ENCODE assay signal across 8 mouse cellular contexts in the genomic region with DNA sequence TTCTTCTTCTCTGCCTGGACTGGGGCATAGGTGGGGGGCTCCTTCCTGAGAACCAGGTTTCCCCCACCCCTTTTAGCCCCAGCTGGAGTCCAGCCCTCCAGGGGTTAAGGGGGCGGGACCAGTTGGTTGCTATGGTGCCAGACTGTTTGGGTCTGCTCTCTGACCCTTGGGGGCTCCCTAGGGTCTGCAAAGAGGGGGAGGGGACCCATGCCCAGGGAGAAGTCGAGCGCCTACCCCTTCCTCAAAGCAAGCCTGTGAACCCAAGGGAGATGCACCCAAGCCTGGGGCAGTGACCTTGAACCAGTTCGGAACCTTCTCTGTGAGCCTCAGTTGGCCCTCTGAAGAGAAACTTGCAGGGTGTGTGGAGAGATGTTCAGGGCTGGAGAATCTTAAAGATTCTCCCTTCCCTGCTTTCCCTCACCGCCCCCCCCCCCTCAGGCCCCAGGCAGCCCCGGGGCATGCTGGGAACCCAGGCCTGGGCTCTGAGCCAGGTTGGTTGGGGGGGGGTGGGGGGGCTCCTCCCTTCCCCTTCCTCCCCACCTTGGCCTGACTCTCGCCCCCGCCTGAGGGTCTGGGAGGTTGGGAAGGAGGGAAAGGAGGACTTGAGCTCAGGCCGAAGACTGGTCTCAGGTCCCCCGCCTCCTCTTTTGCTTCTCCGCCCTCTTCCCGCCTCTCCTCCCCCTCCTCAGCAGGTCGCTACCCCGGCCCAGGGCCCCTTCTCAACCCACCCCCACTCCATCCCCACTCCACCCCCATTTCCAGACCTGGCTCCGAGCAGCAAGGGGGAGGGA. TPM values are rescaled to one million over a fixed set of nuclear protein-coding genes. Genes with fewer than 3 reads are reported as not detected.
DNase-seq lines count a peak whose midpoint lies in the region; ATAC-seq and TF ChIP-seq lines count a peak whose summit lies in the region.

No protein-coding gene starts in this region.

- H3K4me2 ChIP-seq in hindbrain, embryonic 15.5 days: peak overlapping the region; percentile 86
- H3K4me2 ChIP-seq in limb, embryonic 12.5 days: peak overlapping the region; percentile 91
- peak overlapping the region; percentile 89 for H3K4me2 ChIP-seq in midbrain, postnatal 0 days (ENCODE audit: low read depth, low read length, poor library complexity, severe bottlenecking)

- WGBS in hindbrain, embryonic 15.5 days: 0% methylated on average over 7 of the region's 15 CpGs
- 0% methylated on average over 5 of the region's 15 CpGs for WGBS in limb, embryonic 12.5 days
- WGBS in midbrain, postnatal 0 days: 0% methylated on average over 10 of the region's 15 CpGs

- H3K9me3 ChIP-seq in hindbrain, embryonic 15.5 days: no peaks in the 10 kb centered on the region
- no peaks in the 10 kb centered on the region for H3K9me3 ChIP-seq in limb, embryonic 12.5 days
- no peaks in the 10 kb centered on the region for H3K9me3 ChIP-seq in midbrain, postnatal 0 days (ENCODE audit: low read length)

- peak overlapping the region; percentile 99 for H3K9ac ChIP-seq in hindbrain, embryonic 15.5 days
- H3K9ac ChIP-seq in limb, embryonic 12.5 days (replicated peaks): peak overlapping the region; percentile 91
- H3K9ac ChIP-seq in midbrain, postnatal 0 days (replicated peaks; ENCODE audit: low read length, poor library complexity, severe bottlenecking): peak overlapping the region; percentile 98

- peak overlapping the region; percentile 99 for H3K27ac ChIP-seq in left cerebral cortex, adult 2 months
- H3K27ac ChIP-seq in gastrocnemius, adult 2 months: peak overlapping the region; percentile 96
- H3K27ac ChIP-seq in hindbrain, embryonic 15.5 days (replicated peaks): peak overlapping the region; percentile 100
- H3K27ac ChIP-seq in limb, embryonic 12.5 days: peak overlapping the region; percentile 100
- H3K27ac ChIP-seq in midbrain, postnatal 0 days (ENCODE audit: low read depth, low read length): peak overlapping the region; percentile 100

- peaks cover 45% of the 10 kb centered on the region for H3K4me1 ChIP-seq in hindbrain, embryonic 15.5 days (replicated peaks)
- peaks cover 35% of the 10 kb centered on the region for H3K4me1 ChIP-seq in limb, embryonic 12.5 days (replicated peaks)
- peaks cover 18% of the 10 kb centered on the region; the same call in 1 of the 2 replicates for H3K4me1 ChIP-seq in midbrain, postnatal 0 days (ENCODE audit: insufficient read depth, low read length)

- H3K36me3 ChIP-seq in hindbrain, embryonic 15.5 days: peaks cover 4% of the 10 kb centered on the region; the same call in 1 of the 2 replicates
- H3K36me3 ChIP-seq in limb, embryonic 12.5 days: peaks cover 32% of the 10 kb centered on the region
- 0 out of 2 replicates have a peak, but pooled peaks cover under 1% of the 10 kb centered on the region for H3K36me3 ChIP-seq in midbrain, postnatal 0 days (ENCODE audit: insufficient read depth, low read length)

- no peak for TF ChIP-seq CTCF in left cerebral cortex, adult 2 months (IDR thresholded peaks at IDR 0.05)
- TF ChIP-seq CTCF in gastrocnemius, adult 2 months (IDR thresholded peaks at IDR 0.05): no peak
- TF ChIP-seq CTCF in midbrain, postnatal 0 days (IDR thresholded peaks at IDR 0.05): no peak

- DNase-seq in left cerebral cortex, adult 2 months (ENCODE audit: extremely low spot score in 1 of 2, low spot score in 2 of 2): peak; percentile 42 to 44
- DNase-seq in left cerebral cortex, adult 11 months (ENCODE audit: low spot score): no peak
- peak; percentile 69 to 74 for DNase-seq in cerebellum, postnatal 14 days
- peak; percentile 65 for DNase-seq in gastrocnemius, adult 2 months
- DNase-seq in midbrain, postnatal 0 days (ENCODE audit: low spot score): peak; percentile 78
- DNase-seq in testis, postnatal 10 days (ENCODE audit: low spot score): peak; percentile 80

- intact Hi-C loops in left cerebral cortex, adult 2 months (cut with DNase I): loop anchor here (1.0 to 10.0 kb wide), 4 partner anchors 10 to 454 kb away; partner anchors contain the start of gene Riok2
- intact Hi-C loops in gastrocnemius, adult 2 months (cut with DNase I): loop anchor here (5.0 kb wide), 1 partner anchor 41 kb away; no protein-coding TSS in a partner anchor

- no peaks in the 10 kb centered on the region for H3K27me3 ChIP-seq in hindbrain, embryonic 15.5 days
- H3K27me3 ChIP-seq in limb, embryonic 12.5 days: no peaks in the 10 kb centered on the region
- no peaks in the 10 kb centered on the region for H3K27me3 ChIP-seq in midbrain, postnatal 0 days (ENCODE audit: insufficient read depth, low read length)

- H3K4me3 ChIP-seq in left cerebral cortex, adult 2 months: peak overlapping the region; percentile 89
- H3K4me3 ChIP-seq in gastrocnemius, adult 2 months: peak overlapping the region; percentile 94
- H3K4me3 ChIP-seq in hindbrain, embryonic 15.5 days: peak overlapping the region; percentile 97
- H3K4me3 ChIP-seq in limb, embryonic 12.5 days (replicated peaks): peak overlapping the region; percentile 80
- peak overlapping the region; percentile 90 for H3K4me3 ChIP-seq in midbrain, postnatal 0 days (ENCODE audit: low read depth, low read length)

- ATAC-seq in hindbrain, embryonic 15.5 days (ENCODE audit: low FRiP score, low read depth): peak; percentile 23
- ATAC-seq in limb, embryonic 12.5 days (ENCODE audit: insufficient number of reproducible peaks, insufficient read depth, low FRiP score, low TSS enrichment, low read depth): peak; percentile 71
- peak; percentile 35 for ATAC-seq in midbrain, postnatal 0 days (ENCODE audit: low FRiP score)

RNA-seq across cellular contexts. Expression of gene Spaca6, which starts 1.4 kb away (rescaled TPM):
- 100 to 1,000 TPM; 107 to 114 TPM for total RNA-seq in left cerebral cortex, adult 2 months (2021)
- total RNA-seq in gastrocnemius, adult 2 months (2021): 1 to 10 TPM; 8.4 to 8.9 TPM
- polyA plus RNA-seq in hindbrain, embryonic 15.5 days (2015; fragmentation: Nextera tagmentation; extraction: Ambion mirVana): 25.5 and 28.3 TPM in 2 replicates
- polyA plus RNA-seq in limb, embryonic 12.5 days (2016; fragmentation: Nextera tagmentation; extraction: Ambion mirVana): 62.7 and 62.8 TPM in 2 replicates
- 17.4 and 34.0 TPM in 2 replicates for total RNA-seq in midbrain, postnatal 0 days (2014; rRNA removed)
- 14.1 and 16.2 TPM in 2 replicates for polyA plus RNA-seq in midbrain, postnatal 0 days (2015; fragmentation: Nextera tagmentation; extraction: Ambion mirVana)

RNA-seq across cellular contexts. Expression of gene Has1, which starts 26.6 kb away (rescaled TPM):
- under 1 TPM; 0.81 to 0.82 TPM for total RNA-seq in left cerebral cortex, adult 2 months (2021)
- under 1 TPM; 0.13 to 0.22 TPM for total RNA-seq in gastrocnemius, adult 2 months (2021)
- 1.1 TPM in 2 replicates for polyA plus RNA-seq in hindbrain, embryonic 15.5 days (2015; fragmentation: Nextera tagmentation; extraction: Ambion mirVana)
- 1.5 and 1.8 TPM in 2 replicates for polyA plus RNA-seq in limb, embryonic 12.5 days (2016; fragmentation: Nextera tagmentation; extraction: Ambion mirVana)
- 1.1 and 1.5 TPM in 2 replicates for total RNA-seq in midbrain, postnatal 0 days (2014; rRNA removed)
- 0.81 and 0.91 TPM in 2 replicates for polyA plus RNA-seq in midbrain, postnatal 0 days (2015; fragmentation: Nextera tagmentation; extraction: Ambion mirVana)

RNA-seq across cellular contexts. Expression of gene Fpr1, which starts 55.4 kb away (rescaled TPM):
- not detected for total RNA-seq in left cerebral cortex, adult 2 months (2021)
- not detected for total RNA-seq in gastrocnemius, adult 2 months (2021)
- polyA plus RNA-seq in hindbrain, embryonic 15.5 days (2015; fragmentation: Nextera tagmentation; extraction: Ambion mirVana): 0.18 and 0.31 TPM in 2 replicates
- not detected in 2 replicates for polyA plus RNA-seq in limb, embryonic 12.5 days (2016; fragmentation: Nextera tagmentation; extraction: Ambion mirVana)
- total RNA-seq in midbrain, postnatal 0 days (2014; rRNA removed): 0.52 TPM in 1 of 2 replicates, not detected in the other
- polyA plus RNA-seq in midbrain, postnatal 0 days (2015; fragmentation: Nextera tagmentation; extraction: Ambion mirVana): 0.22 TPM in 1 of 2 replicates, not detected in the other

RNA-seq across cellular contexts. Expression of gene Fpr2, which starts 59.2 kb away (rescaled TPM):
- not detected for total RNA-seq in left cerebral cortex, adult 2 months (2021)
- not detected for total RNA-seq in gastrocnemius, adult 2 months (2021)
- 0.18 TPM in 1 of 2 replicates, not detected in the other for polyA plus RNA-seq in hindbrain, embryonic 15.5 days (2015; fragmentation: Nextera tagmentation; extraction: Ambion mirVana)
- polyA plus RNA-seq in limb, embryonic 12.5 days (2016; fragmentation: Nextera tagmentation; extraction: Ambion mirVana): not detected in 2 replicates
- total RNA-seq in midbrain, postnatal 0 days (2014; rRNA removed): 0.52 TPM in 1 of 2 replicates, not detected in the other
- 0.31 and 0.74 TPM in 2 replicates for polyA plus RNA-seq in midbrain, postnatal 0 days (2015; fragmentation: Nextera tagmentation; extraction: Ambion mirVana)

RNA-seq across cellular contexts. Expression of gene Fpr3, which starts 59.3 kb away (rescaled TPM):
- not detected for total RNA-seq in left cerebral cortex, adult 2 months (2021)
- not detected for total RNA-seq in gastrocnemius, adult 2 months (2021)
- polyA plus RNA-seq in hindbrain, embryonic 15.5 days (2015; fragmentation: Nextera tagmentation; extraction: Ambion mirVana): not detected in 2 replicates
- polyA plus RNA-seq in limb, embryonic 12.5 days (2016; fragmentation: Nextera tagmentation; extraction: Ambion mirVana): not detected in 2 replicates
- total RNA-seq in midbrain, postnatal 0 days (2014; rRNA removed): not detected in 2 replicates
- polyA plus RNA-seq in midbrain, postnatal 0 days (2015; fragmentation: Nextera tagmentation; extraction: Ambion mirVana): not detected in 2 replicates
